Mouse (Mus musculus): ENCODE data around the gene Gm37240.

The Gm37240 gene

DNA sequence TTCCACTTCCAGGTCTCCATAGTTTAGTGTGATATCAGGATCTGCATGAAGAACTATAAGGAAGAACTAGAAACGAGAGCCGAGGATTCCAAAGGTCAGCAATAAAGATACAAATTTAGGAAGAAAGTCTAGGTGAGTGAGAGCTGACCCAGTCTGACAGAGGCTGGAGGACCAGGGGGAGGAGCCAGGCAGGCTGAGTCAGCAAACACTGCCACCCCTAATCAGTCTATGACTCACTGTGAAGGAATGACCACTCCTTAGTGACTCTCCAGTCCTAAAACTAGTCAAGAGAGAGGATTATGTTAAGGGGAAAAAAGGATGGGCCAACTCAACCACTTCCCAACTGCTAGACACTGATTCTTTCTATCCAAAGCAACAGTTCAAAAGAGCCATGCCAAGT lies 6.6 kb downstream of the Gm37240 start:
- in situ Hi-C loops (cut with MboI; ENCODE audit: low sequenced_read_pairs) = no loop called here

DNA sequence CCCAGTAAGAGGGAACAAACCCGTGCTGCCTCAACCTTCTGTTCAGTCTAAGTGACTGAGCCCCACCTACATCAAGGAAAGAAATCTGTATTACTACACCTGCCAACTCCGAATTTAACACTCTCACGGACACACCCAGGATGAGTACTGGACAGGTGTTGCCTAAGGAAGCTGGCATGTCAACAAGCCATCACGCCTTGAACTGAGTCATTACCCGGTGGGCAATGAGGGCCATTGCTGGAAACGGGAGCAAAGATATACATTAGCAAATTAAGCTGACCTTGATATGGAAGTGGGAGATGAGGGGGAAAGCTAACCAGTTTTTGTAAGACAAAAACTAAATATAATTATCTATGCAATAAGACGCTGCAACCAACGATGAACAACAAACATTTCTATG lies 7.2 kb downstream of the Gm37240 start:
- in situ Hi-C loops (cut with MboI; ENCODE audit: low sequenced_read_pairs) = no loop called here

DNA sequence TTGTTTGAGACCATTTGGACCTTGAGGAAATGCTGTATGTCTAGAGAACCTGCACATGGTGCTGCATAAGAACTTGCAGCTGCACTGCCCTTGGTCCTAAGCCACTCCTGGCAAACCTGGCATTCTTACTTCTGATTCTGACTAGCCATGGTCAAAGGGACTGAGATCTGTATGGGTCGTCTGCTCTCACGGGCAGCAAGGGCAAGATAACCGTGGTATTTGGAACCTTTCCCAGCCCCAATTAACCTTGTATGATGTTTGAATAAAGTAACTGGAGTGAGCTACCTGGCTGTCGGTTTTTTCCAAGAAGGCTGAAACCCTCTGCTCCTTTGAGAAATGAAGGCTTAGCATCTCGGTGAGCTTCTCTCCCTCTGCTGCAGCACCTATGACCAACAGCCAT lies 8.4 kb downstream of the Gm37240 start:
- in situ Hi-C loops (cut with MboI; ENCODE audit: low sequenced_read_pairs) = no loop called here

DNA sequence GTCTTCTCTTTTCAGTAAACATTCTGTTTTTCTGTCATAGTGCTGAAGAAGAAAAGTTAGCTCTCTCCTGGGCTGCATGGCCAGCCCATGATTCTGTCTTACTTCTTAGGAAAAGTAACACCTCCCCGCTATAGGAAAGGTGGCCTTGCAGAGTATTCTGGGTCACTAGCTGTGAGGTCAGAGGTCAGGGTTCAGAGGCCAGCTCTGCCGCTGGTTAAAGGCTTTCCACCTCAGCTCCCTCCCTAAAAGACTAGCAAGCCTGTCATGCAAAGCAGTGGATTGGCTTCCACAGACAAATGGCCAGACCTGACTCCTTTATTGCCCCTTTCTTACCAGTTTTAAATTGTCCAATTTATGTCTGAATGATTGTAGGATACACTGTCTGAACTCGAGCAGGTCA lies 23.3 kb downstream of the Gm37240 start:
- in situ Hi-C loops (cut with MboI; ENCODE audit: low sequenced_read_pairs) = no loop called here

DNA sequence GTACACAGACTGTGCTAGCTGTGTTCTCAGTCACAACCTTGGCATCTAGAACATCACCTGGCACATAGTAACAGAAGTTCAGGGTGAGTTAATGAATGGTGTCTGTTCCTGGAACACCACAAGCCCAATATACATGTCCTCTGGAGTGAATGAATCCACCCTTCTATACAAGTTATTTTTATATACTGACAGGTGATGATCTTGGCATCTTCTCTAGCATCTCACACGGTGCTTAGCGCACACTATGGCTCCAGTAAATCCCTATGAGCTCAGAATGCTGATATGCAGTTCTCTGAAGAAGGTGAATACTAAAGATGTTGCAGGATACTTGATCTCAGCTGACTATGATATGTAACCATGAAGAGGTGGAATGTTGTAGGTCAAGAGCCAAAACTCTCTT lies 24.4 kb downstream of the Gm37240 start:
- in situ Hi-C loops (cut with MboI; ENCODE audit: low sequenced_read_pairs) = no loop called here

DNA sequence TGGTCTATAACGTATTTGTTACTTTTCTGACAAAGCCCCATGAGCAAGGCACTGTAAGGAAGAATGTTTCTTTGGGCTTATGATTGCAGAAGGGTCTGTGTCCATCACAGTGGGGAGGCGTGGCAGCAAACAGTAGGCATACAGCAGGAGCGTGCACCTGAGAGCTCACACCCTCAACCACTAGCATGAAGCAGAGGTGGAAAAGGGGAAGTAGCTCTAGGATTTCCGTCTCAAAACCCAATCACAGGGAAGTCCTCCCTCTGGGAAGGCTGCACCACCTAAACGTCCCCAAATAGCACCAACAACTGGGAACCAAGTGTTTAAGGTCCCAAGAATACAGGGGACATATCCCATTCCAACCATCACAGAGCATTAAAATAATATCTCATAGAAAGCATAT lies 26.3 kb downstream of the Gm37240 start:
- in situ Hi-C loops (cut with MboI; ENCODE audit: low sequenced_read_pairs) = no loop called here

DNA sequence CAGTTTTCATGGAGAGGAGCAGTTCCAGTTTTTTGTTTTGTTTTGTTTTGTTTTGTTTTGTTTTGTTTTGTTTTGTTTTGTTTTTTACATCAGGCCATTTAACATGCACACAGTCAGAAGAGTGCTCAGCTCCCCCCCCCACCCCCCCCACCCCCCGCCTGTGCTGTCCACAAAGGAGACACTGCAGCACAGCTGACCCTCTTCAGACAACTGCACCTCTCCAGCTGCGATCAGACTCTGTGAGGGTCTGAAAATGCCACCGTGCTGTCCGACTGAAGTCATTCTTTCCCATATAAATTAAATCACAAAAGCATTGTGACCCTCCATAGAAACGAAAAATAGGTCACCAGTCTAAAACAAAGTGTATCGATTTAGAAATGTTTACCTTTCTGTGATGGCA lies 28.0 kb downstream of the Gm37240 start:
- in situ Hi-C loops (cut with MboI; ENCODE audit: low sequenced_read_pairs) = no loop called here

DNA sequence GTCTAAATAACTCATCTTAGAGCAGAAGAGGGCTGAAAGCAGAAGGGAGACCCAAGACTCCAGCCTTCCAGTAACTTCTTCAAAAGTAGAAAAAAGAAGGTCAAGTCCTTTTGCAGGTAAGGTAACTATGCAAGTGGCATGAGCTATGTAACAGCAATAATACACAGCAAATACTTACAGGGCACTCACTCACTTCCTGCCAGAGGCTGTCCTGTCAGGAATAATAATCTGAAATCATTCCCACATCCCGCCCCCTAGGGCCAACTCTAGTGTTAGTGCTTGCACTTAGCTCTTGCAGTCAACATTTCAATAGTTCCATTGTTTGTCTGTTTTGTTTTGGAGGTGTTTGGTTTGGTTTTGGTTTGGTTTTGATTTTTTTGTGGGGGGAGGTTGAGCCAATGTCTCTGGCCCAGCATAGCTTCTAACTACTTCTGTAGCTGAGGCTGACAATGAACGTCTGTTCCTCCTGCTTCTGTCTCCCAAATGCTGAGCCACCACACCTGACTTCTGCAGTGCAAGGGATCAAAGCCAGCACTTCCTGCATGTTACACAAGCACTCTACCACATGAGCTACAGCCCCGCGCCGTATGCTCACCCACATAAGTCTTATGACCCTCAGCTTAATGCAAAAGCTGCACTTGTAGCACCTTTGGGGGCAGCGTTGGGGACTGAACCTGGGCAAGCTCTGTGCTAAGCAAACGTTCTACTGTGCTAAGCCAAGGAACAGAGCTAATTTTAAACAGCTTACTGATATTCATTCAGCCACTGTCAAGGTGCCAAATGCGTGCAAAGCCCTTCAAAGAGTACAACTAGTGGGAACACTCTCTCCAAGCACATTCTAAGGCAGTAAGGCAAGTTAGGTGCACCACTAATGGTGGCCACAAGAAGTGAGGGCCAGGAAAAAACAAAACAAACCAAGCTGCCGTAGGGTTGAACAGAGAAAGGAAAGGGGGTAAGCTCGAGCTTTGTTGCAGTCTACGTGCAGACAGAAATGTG lies 28.9 kb downstream of the Gm37240 start:
- in situ Hi-C loops (cut with MboI; ENCODE audit: low sequenced_read_pairs) = no loop called here

DNA sequence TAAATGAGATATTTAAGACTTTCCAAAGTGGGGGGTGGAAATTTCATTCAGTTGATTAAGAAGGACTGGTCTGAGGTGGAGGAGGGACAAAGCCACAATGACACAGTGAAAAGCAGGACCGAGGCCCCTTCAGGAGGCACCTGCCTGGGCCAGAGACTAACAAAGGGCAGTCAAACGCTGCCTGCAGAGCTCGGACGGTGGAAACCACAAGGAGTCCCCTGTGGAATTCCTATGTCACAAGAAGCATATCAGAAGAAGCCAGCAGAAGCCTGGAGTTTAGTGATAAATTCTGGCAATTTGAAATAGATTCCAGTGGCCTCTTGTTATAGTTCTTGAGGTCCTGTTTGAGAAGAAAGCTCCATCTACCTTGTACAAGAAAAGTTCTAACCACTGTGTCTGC lies 30.2 kb downstream of the Gm37240 start:
- in situ Hi-C loops (cut with MboI; ENCODE audit: low sequenced_read_pairs) = no loop called here

DNA sequence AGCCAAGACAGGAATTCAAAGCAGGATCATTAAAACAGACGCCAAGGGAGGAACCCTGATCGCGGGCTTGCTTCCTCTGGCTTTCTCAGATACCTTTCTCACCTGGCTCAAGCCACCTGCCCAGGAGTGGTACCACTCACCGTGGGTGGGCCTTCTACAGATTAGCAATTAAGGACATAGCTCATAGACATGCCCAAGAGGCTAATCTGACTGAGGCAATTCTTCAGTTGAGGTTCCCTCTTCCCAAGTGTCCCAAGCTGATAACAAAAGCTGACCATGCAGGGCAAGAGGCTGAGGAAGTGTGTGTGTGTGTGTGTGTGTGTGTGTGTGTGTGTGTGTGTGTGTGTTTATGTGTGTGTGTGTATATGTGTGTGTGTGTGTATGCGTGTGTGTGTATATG lies 31.4 kb downstream of the Gm37240 start:
- in situ Hi-C loops (cut with MboI; ENCODE audit: low sequenced_read_pairs) = no loop called here

DNA sequence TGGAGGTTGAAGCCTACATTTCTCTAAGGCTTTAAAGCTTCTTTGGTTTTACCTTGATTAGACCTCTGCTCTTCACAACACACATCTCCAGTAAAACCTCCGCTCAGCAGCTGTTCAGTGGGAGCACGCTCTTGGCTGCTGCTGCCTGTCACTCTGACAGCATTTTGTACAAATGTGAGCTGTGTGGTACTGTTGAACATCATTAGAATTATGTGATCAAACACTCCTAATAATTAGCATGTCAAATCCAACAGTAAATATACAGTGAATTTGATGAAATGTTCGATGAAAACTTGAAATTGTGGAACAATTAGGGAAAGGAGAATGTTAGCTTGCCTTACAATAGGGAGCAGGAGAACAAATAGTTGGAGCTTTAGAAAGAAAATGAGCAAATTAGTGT lies 32.3 kb downstream of the Gm37240 start:
- in situ Hi-C loops (cut with MboI; ENCODE audit: low sequenced_read_pairs) = no loop called here

DNA sequence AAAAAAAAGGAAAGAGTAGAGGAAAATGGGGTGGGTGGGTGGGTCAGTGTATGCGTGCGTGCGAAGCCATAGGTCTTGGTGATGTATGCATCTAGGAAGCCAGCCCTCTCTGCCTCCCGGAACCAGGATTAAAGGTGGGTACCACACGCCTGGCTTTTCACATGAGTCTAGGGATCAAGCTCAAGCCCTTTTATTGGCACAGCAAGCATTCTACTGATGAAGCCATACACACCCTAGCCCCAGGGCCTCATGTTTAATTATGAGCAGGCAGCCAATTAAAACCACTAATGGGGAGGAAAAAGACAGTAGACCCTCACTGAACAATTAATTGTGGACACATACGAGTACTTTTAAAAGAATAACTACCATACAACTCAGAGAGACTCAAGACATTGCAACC lies 33.2 kb downstream of the Gm37240 start:
- in situ Hi-C loops (cut with MboI; ENCODE audit: low sequenced_read_pairs) = no loop called here

DNA sequence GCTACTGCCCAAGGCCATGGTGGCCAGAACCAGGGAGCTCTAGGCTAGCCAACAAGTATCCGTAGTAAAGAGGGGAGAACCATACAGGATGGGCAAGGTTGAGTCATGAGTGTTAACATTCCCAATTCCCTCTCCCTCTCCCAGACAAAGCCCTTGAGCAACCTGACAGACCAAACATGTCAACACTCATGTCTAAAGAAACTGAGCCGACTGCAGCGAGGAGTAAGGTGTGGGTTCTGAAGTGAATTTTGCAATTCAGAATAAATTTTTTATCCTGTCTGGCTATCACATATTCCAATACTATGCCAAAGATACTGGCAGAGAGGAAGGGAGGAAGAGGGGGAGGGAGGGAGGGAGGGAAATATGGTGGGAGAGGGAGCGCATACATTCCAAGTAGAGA lies 33.6 kb downstream of the Gm37240 start:
- in situ Hi-C loops (cut with MboI; ENCODE audit: low sequenced_read_pairs) = no loop called here

DNA sequence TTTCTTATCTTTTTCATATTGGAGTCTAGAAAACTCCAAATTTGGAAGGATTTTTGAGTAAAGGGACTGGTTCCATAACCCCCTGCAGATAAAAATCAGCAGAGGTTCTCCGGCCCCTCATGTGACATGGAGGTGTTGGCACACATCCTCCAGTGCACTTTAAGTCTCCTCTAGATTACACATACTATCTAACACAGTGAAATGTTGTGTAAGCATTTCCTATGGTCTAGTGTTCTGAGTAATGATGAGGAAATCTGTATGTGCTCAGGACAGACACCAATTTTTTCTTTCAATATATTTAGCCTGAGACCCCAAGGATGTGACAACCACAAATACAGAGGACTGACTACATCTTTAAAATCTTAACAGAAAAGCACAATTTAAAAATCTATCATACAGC lies 37.2 kb downstream of the Gm37240 start:
- in situ Hi-C loops (cut with MboI; ENCODE audit: low sequenced_read_pairs) = no loop called here

DNA sequence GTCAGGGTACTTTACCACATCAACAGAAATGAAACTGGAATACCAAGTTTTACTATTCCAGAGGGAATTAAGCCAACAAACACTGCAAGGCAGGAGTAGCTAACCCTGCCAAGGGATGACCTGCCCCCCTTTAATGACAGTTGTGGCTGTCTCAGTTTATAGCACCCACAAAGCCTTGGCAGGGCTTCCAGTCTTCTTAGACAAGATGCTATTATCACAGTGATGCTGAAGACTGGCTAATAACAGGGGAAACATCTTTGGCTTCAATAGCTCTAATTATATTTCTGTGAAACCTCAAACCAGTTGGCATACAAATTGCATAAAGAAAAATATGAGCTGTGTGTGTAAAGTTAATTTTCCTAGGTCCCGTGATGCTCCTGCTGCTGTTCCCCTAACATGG lies 41.0 kb downstream of the Gm37240 start:
- in situ Hi-C loops (cut with MboI; ENCODE audit: low sequenced_read_pairs) = no loop called here

DNA sequence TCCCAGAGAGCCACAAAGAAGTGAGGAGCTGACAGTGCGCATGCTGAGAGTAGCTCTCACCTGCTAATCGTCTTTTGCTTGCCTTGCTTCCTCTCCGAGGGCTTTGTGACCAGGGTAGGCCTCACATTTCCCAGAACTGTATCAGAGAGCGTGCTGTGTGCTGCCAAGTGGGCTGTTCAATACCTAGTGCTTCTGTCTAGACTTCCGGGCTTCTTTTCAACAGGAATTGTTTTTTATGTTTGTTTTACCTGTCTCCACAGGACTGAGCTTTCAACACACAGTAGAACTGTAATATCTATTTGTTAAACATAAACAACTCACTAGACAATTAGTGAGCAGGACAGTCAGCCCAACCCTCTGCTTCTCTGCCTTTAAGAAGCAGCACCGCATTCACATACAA lies 42.0 kb downstream of the Gm37240 start:
- in situ Hi-C loops (cut with MboI; ENCODE audit: low sequenced_read_pairs) = no loop called here

DNA sequence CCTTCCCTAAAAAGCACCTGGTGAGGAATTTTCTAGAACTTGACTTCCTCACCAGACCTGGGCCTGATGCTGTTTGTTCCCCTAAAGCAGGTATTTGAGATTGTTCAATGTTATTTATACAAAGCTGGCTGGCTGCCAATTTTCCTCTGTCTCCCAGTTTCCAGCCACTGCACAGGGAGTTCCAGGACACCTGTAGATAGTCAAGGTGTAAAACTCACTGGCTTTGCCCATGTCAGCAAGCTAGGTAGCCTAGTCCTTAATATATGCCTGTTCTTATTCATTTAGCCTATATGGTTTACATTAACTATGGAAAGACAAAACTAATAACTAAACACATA lies 44.5 kb downstream of the Gm37240 start:
- in situ Hi-C loops (cut with MboI; ENCODE audit: low sequenced_read_pairs) = no loop called here

DNA sequence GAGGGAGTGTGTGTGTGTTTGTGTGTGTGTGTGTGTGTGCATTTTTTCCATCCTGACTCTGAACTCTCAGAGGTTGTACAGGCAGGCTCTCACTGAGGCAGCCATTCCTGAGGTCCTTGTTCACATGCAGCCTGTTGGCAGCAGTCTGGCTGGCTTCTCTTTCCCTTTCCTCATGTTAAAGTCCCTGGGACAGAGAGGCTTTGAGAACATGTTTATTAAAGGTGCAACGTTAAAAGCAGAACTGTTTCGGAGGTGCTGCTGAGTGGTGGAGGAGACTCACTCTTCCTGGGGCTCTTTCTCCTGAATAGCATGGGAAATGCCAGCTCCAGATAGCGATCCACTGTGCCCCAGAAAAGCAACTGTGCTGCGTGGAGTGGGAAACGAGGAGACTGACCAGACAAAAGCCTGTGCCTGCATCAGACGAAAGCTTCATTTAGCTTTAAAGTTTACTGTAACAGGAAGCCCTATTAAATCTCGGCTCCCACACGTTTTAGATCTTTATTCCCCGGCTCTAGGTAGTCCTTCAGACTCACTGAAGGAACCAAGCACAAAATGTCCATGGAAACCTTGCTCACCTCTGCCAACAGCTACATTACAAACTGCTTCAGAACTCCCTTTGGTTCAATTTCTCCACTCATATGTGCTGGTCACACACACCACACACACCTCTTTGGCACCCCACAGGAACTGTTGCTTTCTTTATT lies 45.0 kb downstream of the Gm37240 start:
- in situ Hi-C loops (cut with MboI; ENCODE audit: low sequenced_read_pairs) = no loop called here

DNA sequence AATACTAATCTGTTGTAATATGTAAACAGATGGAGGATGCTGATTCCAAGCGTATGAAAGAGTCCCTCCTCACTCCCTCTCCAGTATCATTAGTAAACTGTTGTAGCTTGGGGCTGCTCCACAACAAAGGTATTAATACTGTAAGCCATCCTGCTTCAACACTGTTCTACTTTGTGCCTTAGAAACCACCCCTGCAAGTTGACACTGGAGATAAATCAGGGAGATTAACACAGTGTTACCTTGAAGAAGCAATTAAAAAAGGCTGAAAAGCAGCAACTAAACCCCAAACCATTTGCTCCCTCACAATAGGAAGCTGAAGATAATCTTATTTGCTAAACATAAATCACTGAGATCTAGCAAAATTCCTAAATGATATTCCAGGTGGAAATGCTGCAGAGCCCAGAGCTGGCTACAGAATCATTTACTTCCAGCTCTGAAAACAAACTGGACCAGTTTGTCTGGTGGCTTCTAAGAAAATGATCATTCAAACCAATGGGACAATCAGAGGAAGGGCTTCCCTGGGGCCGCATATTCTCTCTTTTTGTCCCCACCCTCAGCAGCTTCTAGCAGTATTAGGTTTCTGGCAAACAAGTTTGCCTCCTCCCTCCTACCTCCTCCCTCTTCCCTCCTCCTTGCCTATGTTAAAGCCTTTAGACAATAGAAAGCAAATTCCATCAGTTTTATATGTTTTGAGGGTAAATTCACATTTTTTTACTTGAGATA lies 45.7 kb downstream of the Gm37240 start:
- in situ Hi-C loops (cut with MboI; ENCODE audit: low sequenced_read_pairs) = no loop called here

DNA sequence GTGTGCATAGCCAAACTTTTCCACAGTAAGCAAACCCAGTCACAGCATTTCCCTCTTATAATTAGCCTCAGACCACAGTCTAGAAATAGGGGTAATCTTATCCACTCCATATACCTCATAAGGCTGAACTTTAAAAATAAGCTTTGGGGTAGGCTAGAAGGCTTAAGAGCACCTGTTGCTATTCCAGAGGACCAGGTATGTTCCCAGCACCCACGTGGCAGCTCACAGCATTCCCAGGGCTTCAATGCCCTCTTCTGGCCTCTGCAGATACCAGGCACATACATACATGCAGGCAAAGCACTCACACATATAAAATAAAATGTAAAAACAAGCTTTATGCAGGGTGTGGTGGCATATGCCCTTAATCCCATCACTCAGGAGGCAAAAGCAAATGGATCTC lies 53.7 kb downstream of the Gm37240 start:
- in situ Hi-C loops (cut with MboI; ENCODE audit: low sequenced_read_pairs) = no loop called here

DNA sequence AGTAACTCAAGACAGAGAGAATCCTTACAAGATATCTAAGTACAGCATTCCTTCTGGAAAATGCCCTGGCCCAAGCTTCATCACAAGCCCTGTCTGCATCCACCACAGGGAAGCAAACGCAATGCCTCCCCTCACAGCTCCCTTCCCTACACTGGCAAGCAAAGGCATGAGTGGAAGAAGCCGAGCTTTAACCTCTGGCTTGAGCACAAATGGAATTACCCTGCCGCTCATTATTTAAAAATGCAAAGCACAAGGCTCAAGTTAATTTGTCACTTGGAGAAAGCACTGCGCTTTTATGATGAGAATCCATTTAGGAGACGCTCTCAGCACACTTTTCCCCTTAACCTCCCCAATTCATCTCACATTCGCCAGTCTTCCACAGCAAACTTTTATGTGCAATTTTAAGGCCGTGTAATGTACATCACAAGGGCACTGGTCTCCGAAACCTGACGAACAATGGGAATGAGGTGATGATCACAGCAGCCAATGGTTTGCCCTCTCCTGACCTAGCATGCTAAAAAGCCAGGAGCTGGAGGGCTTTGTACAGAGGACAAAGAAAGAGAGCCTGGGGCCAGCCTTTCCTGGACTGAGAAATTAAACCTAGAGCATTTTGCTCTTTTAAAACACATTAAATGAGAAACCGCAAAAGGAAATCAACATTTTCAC lies 54.7 kb downstream of the Gm37240 start:
- in situ Hi-C loops (cut with MboI; ENCODE audit: low sequenced_read_pairs) = no loop called here
